Mouse (Mus musculus): ENCODE data around the gene Ldhal6b.
A peak's percentile ranks its signal among the peaks of the same experiment; 100 is the strongest.

Gene Ldhal6b

GRCm38 (mm10) chr17:5407030-5407429, 11.5 kb downstream of the Ldhal6b start:
- DNase-seq = no peak

GRCm38 (mm10) chr17:5406566-5406965, 12.0 kb downstream of the Ldhal6b start:
- DNase-seq = no peak

- no peak for DNase-seq
Measured at GRCm38 (mm10) chr17:5403885-5404284, 14.7 kb downstream of the Ldhal6b start.

- peak; percentile 66 for DNase-seq
Measured at GRCm38 (mm10) chr17:5402624-5403023, 15.9 kb downstream of the Ldhal6b start.

GRCm38 (mm10) chr17:5402069-5402468, 16.5 kb downstream of the Ldhal6b start:
- DNase-seq = peak; percentile 58

- no peak for DNase-seq
Measured at GRCm38 (mm10) chr17:5401288-5401687, 17.3 kb downstream of the Ldhal6b start.

GRCm38 (mm10) chr17:5400435-5401090, 18.0 kb downstream of the Ldhal6b start:
- peak; percentile 58 for DNase-seq

- DNase-seq = peak; percentile 84
Measured at GRCm38 (mm10) chr17:5397148-5398007, 21.2 kb downstream of the Ldhal6b start.

GRCm38 (mm10) chr17:5396213-5396612, 22.4 kb downstream of the Ldhal6b start:
- peak; percentile 54 for DNase-seq

GRCm38 (mm10) chr17:5395454-5396205, 22.9 kb downstream of the Ldhal6b start:
- no peak for DNase-seq

- DNase-seq = no peak
Measured at GRCm38 (mm10) chr17:5390682-5391081, 27.9 kb downstream of the Ldhal6b start.

GRCm38 (mm10) chr17:5388351-5388750, 30.2 kb downstream of the Ldhal6b start:
- no peak for DNase-seq

GRCm38 (mm10) chr17:5386885-5387545, 31.6 kb downstream of the Ldhal6b start:
- no peak for DNase-seq

GRCm38 (mm10) chr17:5385694-5386093, 32.9 kb downstream of the Ldhal6b start:
- DNase-seq = no peak

GRCm38 (mm10) chr17:5377930-5378310, 40.6 kb downstream of the Ldhal6b start:
- no peak for DNase-seq

- peak; percentile 32 for DNase-seq
Measured at GRCm38 (mm10) chr17:5377151-5377929, 41.2 kb downstream of the Ldhal6b start.

GRCm38 (mm10) chr17:5372951-5373350, 45.6 kb downstream of the Ldhal6b start:
- DNase-seq = no peak

- DNase-seq = peak; percentile 44
Measured at GRCm38 (mm10) chr17:5371521-5371920, 47.0 kb downstream of the Ldhal6b start.

- no peak for DNase-seq
Measured at GRCm38 (mm10) chr17:5371032-5371431, 47.5 kb downstream of the Ldhal6b start.

Data from right cerebral cortex, adult 18-20 months (tissue).